Mouse (Mus musculus) thymus, adult 2 months (tissue): Measurements from ENCODE around the gene Il12rb2.

ENCODE experiments used
- CTCF ChIP-seq: fragments of 200-500 bp; IDR thresholded peaks from 2 replicates; pipeline ENCODE4 v1.5.1; 2012; ENCODE audit warnings: mild to moderate bottlenecking, control low read depth, low read length, moderate library complexity, borderline replicate concordance; ENCODE audit not compliant: control insufficient read depth, poor library complexity, insufficient read depth; ENCODE audit errors: extremely low read depth
- POLR2A ChIP-seq: fragments of 200-500 bp; IDR thresholded peaks from 2 replicates; pipeline ENCODE4 v1.6.1; 2012; ENCODE audit warnings: mild to moderate bottlenecking, low read length, control low read depth, moderate library complexity; ENCODE audit not compliant: control insufficient read depth, poor library complexity, insufficient read depth; ENCODE audit errors: extremely low read depth

DNA sequence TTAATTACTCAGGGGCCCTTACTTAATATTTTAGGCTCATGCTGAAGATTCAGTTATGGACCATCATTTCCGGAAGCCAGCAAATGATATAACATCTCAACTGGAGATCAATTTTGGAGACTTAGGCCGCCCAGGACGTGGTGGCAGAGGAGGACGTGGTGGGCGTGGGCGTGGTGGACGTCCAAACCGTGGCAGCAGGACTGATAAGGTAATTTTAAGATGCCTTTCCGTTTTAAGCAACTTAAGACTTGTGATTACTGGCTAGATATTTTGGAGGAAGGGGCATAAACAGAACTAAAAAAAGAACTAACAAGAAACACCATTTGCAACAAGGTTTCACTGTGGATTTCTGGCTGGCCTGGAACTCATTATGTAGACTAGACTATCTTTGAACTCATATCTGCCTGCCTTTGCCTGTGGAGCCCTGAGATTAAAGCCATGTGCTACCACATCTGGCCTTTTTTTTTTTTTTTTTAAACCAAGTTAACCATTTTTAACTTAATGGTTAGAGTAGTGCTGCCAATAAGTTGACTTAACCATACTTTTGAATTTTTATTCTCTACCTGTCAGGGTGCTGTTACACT lies 94.3 kb downstream of the Il12rb2 start:
- TF ChIP-seq CTCF, result no peak
- no peak for TF ChIP-seq POLR2A
